Mouse (Mus musculus): Measurements from ENCODE around the gene Fgfr2. TPM values are rescaled to one million over a fixed set of nuclear protein-coding genes. Genes with fewer than 3 reads are reported as not detected.

The Fgfr2 gene
- total RNA-seq, 2 experiments from 2014 or later = 2.1 to 3.9 TPM

GRCm38 (mm10) chr7:133054486-133054885, 68.7 kb downstream of the Fgfr2 start:
- DNase-seq = no peak
- intact Hi-C loops (cut with DNase I) = loop anchor here (5.0 kb wide), 1 partner anchor 68 kb away; the partner anchor contains the start of genes Ctbp2 and Fgfr2

GRCm38 (mm10) chr7:133053757-133054156, 69.4 kb downstream of the Fgfr2 start:
- intact Hi-C loops (cut with DNase I) = loop anchor here (5.0 kb wide), 1 partner anchor 69 kb away; the partner anchor contains the start of genes Ctbp2 and Fgfr2
- no peak for DNase-seq

GRCm38 (mm10) chr7:133052819-133053218, 70.3 kb downstream of the Fgfr2 start:
- DNase-seq = peak; percentile 61 to 68
- intact Hi-C loops (cut with DNase I) = loop anchor here (5.0 kb wide), 1 partner anchor 69 kb away; the partner anchor contains the start of genes Ctbp2 and Fgfr2

GRCm38 (mm10) chr7:133050681-133051080, 72.5 kb downstream of the Fgfr2 start:
- no peak for DNase-seq
- intact Hi-C loops (cut with DNase I) = loop anchor here (5.0 kb wide), 1 partner anchor 72 kb away; the partner anchor contains the start of genes Ctbp2 and Fgfr2

GRCm38 (mm10) chr7:133048085-133048630, 75.0 kb downstream of the Fgfr2 start:
- no peak for DNase-seq
- intact Hi-C loops (cut with DNase I) = no loop called here

- intact Hi-C loops (cut with DNase I) = no loop called here
- DNase-seq = peak; percentile 39 to 57
Measured at GRCm38 (mm10) chr7:133047287-133047686, 75.9 kb downstream of the Fgfr2 start.

- no peak for DNase-seq
- intact Hi-C loops (cut with DNase I) = no loop called here
Measured at GRCm38 (mm10) chr7:133044721-133045120, 78.4 kb downstream of the Fgfr2 start.

GRCm38 (mm10) chr7:133041784-133042183, 81.4 kb downstream of the Fgfr2 start:
- intact Hi-C loops (cut with DNase I) = no loop called here
- DNase-seq = no peak

GRCm38 (mm10) chr7:133040688-133041345, 82.3 kb downstream of the Fgfr2 start:
- no peak for DNase-seq
- intact Hi-C loops (cut with DNase I) = no loop called here

GRCm38 (mm10) chr7:133039556-133040255, 83.4 kb downstream of the Fgfr2 start:
- DNase-seq = no peak

GRCm38 (mm10) chr7:133037618-133038017, 85.5 kb downstream of the Fgfr2 start:
- DNase-seq = peak in 1 of 2 experiments; percentile 23
- intact Hi-C loops (cut with DNase I) = loop anchor here (5.0 to 10.0 kb wide), 2 partner anchors 437 to 600 kb away; partner anchors contain the start of gene Edrf1

More at GRCm38 (mm10) chr7:133039556-133040255, 83.4 kb downstream of the Fgfr2 start:
- intact Hi-C loops (cut with DNase I) = loop anchor here (5.0 to 10.0 kb wide), 2 partner anchors 435 to 598 kb away; partner anchors contain the start of gene Edrf1

GRCm38 (mm10) chr7:133037217-133037616, 85.9 kb downstream of the Fgfr2 start:
- intact Hi-C loops (cut with DNase I) = loop anchor here (5.0 to 10.0 kb wide), 2 partner anchors 438 to 600 kb away; partner anchors contain the start of gene Edrf1
- DNase-seq = peak in 1 of 2 experiments; percentile 57

- intact Hi-C loops (cut with DNase I) = loop anchor here (5.0 to 10.0 kb wide), 2 partner anchors 439 to 601 kb away; partner anchors contain the start of gene Edrf1
Measured at GRCm38 (mm10) chr7:133035901-133036300, 87.2 kb downstream of the Fgfr2 start.

GRCm38 (mm10) chr7:133032589-133033203, 90.5 kb downstream of the Fgfr2 start:
- DNase-seq = peak; percentile 72 to 81
- intact Hi-C loops (cut with DNase I) = loop anchor here (1.0 to 10.0 kb wide), 5 partner anchors 30 to 442 kb away; partner anchors contain the start of gene Fgfr2

More at GRCm38 (mm10) chr7:133035901-133036300, 87.2 kb downstream of the Fgfr2 start:
- DNase-seq = no peak

GRCm38 (mm10) chr7:133029496-133030047, 93.6 kb downstream of the Fgfr2 start:
- intact Hi-C loops (cut with DNase I) = loop anchor here (5.0 to 10.0 kb wide), 2 partner anchors 148 to 445 kb away; no protein-coding TSS in a partner anchor
- DNase-seq = no peak

GRCm38 (mm10) chr7:133029004-133029403, 94.1 kb downstream of the Fgfr2 start:
- no peak for DNase-seq
- intact Hi-C loops (cut with DNase I) = no loop called here

GRCm38 (mm10) chr7:133027930-133028329, 95.2 kb downstream of the Fgfr2 start:
- intact Hi-C loops (cut with DNase I) = no loop called here

GRCm38 (mm10) chr7:133024694-133025093, 98.5 kb downstream of the Fgfr2 start:
- intact Hi-C loops (cut with DNase I) = no loop called here
- no peak for DNase-seq

More at GRCm38 (mm10) chr7:133027930-133028329, 95.2 kb downstream of the Fgfr2 start:
- no peak for DNase-seq

GRCm38 (mm10) chr7:133019481-133020020, 103.6 kb downstream of the Fgfr2 start:
- intact Hi-C loops (cut with DNase I) = no loop called here
- DNase-seq = no peak

Data from heart, postnatal 14 days (tissue).